Mouse (Mus musculus) urinary bladder, postnatal 10 days (tissue): Measurements from ENCODE around the gene Telo2.
"Not testable (repeated sequence)": the region's sequence is repeated elsewhere in the genome, so short reads cannot be mapped to it uniquely, and the experiment has no call there.

ENCODE experiments used
- DNase-seq: peaks from one replicate; pipeline ENCODE4 v3.0.0; 2022; ENCODE audit warnings: low spot score

Telo2 gene

DNA sequence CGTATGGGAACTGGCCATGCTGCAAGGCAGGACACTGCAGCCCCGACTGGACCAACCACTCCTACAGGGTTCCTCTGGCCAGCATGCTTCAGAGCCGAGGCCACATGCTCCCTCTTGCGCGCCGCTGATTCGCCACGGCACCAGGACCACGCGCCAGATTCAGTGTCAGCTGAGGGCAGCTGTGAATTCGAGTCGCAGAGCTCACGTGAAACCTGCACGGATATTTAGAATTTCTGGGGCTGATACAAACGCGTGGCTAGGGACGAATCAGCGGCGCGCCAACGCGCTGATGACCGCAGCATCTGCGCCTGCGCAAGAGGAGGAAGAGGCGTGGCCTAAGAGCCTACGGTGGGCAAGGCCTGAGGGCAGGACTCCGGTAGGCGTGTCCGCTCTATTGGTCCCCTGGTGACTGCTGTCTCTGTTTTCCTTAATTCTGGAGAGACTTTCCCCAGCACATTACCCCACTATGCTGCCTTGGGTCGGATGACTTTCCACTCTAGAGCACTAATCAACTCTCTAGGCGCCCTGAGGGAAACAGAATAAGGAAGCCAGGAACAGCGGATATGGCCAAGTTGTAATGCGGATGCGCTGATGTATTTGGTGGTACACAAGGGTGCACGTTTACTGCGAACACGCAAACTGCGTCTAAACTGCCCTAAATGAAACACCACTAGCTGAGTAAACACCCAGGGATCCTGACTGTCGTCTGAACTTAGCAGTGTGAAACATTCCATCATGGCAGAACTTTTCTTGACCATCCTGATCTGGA is at the start of gene Telo2:
Gene Telo2, minus strand, starts transcription at position 304 of the 769 bp plus-strand sequence.
- peak; percentile 78 for DNase-seq

GRCm38 (mm10) chr17:25164770-25165169 is 49.0 kb upstream of the Telo2 start:
- no peak for DNase-seq

- no peak for DNase-seq
These were observed 47.6 kb upstream of the Telo2 start for GRCm38 (mm10) chr17:25163387-25163786.

GRCm38 (mm10) chr17:25162161-25162560 is 46.4 kb upstream of the Telo2 start, which contains the start of gene Ccdc154:
Ccdc154 (plus strand) TSS chr17:25162461.
- no peak for DNase-seq

GRCm38 (mm10) chr17:25139960-25140359 is 24.2 kb upstream of the Telo2 start:
- DNase-seq: no peak

- DNase-seq: no peak
These were observed 23.0 kb upstream of the Telo2 start for GRCm38 (mm10) chr17:25138803-25139202.

DNA sequence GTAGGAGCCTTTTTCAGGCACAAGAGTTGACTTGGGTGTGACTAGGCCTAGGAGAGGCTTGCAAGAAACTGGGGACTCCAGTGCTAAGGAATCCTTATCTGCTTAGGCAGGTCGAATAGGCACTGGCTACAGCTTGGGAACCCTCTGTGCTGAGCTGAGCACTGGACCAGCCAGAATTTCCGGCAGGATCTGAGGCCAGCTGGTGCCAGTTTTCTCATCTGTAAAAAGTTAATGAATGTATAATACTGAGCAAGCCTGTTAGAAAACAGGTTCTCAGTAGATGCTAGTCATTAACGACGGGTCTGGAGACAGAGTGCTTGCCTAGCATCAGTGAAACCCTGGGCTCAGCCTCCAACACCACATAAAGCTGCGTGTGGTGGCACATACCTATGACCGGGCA is 19.9 kb upstream of the Telo2 start:
- no peak for DNase-seq

- DNase-seq: peak; percentile 79
These were observed 17.5 kb upstream of the Telo2 start, which contains the start of gene Clcn7 for GRCm38 (mm10) chr17:25133275-25133698. Clcn7 (plus strand) TSS chr17:25133391.

GRCm38 (mm10) chr17:25130060-25130459 is 14.3 kb upstream of the Telo2 start:
- DNase-seq: no peak

DNA sequence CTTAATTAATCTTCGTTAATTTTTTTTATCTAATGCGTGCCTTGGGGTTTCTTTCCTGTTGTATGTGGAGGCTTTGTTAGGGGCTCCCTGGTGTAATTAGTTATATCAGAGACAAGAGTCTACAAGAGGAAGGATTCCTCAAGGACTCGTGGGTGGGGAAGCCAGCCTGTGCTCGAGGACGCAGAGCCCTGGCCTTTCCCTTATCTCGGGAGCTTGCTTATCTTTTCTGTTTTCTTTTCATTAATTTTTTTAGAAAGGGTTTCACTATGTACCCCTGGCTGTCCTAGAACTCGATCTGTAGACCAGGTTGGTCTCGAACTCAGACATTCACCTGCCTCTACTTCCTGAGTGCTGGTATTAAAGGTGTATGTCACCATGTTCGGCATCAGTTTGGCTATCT is 11.9 kb upstream of the Telo2 start:
- DNase-seq: no peak

DNA sequence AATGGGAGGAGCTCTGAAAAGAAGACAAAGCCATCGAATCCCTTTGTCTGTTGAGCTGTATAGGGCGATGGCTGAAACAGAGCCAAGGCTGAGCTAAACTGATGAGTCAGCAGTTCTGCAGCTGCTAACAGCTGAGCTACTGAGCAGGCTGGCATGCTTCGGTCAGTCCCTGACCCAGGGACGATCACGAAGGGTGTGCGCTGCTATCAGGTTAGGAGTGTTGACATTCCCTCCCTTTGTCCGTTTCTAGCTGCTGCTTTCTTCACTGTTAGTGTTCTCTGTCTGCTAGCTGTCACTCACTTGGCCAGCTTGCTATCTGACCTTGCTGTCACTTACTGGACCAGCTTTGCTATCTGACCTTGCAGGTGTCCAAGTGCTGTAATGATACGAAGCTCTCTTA is 11.3 kb upstream of the Telo2 start:
- no peak for DNase-seq

GRCm38 (mm10) chr17:25125442-25126060 is 9.8 kb upstream of the Telo2 start:
- DNase-seq: not testable (repeated sequence)

GRCm38 (mm10) chr17:25123979-25124378 is 8.2 kb upstream of the Telo2 start:
- no peak for DNase-seq

GRCm38 (mm10) chr17:25120406-25120805 is 4.6 kb upstream of the Telo2 start, which contains the start of gene Ptx4:
Ptx4 (plus strand) TSS chr17:25120760.
- DNase-seq: no peak

DNA sequence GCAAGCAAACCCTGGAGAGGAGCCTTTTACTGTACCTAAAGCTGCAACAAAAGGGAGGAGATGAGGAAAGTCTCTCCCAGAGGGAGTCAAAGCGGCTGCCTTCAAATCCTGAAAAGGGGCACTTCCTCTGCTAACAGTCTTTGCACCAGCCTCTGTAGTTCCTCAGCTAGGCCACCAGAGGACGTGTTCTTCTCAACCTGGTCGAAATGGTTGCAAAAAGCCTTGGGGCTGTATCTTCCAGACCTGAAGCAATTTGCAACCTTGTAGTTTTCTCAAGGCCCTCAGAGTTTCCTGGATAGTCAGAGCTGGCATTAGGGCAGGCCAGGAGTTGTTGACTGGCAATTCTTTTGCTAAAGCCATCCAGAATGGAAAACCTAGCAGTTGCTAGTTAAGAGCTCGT is 1.5 kb upstream of the Telo2 start:
- no peak for DNase-seq

DNA sequence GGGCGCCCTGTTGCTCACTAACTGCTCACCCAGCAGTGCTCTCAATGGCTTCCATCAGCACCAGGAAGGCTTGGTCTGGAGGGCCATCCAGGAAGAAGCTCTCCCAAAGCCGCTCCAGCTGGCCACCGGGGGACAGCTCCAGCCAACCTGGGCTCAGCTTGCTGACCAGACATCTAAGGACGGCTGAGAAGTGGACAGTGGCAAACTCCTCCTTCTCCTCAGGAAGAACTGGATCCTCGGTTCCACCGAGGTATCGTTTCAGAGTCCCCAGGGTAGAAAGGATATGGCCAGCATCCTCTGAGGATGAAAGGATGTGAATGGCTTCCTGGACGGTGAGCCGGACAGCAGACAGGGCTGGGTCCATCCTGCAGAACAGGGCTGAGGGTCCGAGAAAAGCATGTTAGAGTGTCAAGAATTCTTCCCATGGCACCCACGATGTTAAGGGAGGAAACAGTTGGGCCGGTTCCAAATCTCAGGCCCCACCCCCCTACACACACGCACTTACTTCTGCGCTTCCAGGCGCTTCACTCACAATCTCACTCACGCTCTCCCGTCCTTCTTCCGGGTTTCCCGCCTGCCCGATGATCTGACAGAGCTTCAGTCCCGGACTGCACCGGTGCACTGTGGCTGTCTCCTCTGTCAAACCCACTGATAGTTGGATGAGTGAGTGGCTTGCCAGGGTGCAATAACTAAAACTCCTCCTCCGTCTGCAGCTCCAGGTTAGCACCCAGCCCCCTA is 690 bp downstream of the Telo2 start:
- DNase-seq: no peak

DNA sequence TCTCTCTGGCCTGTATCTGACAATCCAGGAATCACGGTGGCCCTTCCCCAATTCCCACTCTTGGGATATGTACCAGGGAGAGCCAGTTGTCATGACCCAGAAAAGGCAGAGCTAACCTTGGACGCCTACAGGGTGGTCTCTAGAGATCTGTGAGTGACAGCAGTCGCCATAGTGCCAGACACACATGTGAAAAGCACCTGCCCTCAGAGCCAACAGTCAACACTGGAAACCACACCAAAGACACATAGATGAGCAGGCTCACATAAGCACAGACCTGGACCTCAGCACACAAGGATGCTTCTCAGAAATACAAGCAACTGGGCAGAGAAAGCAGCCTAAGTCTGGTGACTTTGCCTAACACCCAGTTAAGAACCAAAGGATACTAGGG is 3.4 kb downstream of the Telo2 start:
- DNase-seq: no peak

DNA sequence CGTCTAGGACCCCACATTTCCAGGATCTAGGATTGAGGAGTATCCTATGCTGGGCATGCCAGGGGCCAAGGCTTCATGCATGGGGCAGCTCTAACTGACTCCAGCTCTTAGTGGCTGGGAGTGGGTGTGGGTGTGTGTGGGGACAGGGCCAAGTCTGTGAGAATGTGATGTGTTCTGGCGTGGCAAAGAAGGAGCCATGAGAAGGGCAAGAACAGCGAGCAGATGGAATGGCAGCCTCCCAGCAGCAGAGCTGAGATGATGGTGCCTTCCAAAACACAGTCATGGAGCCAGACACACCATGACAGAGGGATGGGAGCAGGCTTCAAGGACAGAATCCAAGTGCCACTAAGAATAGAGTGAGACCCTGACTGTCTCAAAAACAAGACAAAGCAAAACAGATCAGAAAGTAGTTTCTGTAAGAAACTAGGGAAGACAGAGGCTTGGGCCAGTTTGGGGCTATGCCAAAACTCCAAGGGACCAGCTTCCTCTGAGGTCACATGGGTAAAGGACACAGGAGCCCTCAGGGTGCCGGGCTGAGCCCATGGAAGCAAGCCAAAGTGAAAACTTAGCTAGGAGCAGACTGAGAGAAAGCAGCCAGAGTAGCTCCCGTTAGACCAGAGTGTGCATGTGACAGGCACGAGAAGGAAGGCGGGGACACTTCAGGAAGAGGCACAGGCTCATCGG is 3.9 kb downstream of the Telo2 start:
- no peak for DNase-seq

GRCm38 (mm10) chr17:25111220-25111619 is 4.5 kb downstream of the Telo2 start:
- DNase-seq: no peak

GRCm38 (mm10) chr17:25110590-25110989 is 5.2 kb downstream of the Telo2 start:
- DNase-seq: no peak

DNA sequence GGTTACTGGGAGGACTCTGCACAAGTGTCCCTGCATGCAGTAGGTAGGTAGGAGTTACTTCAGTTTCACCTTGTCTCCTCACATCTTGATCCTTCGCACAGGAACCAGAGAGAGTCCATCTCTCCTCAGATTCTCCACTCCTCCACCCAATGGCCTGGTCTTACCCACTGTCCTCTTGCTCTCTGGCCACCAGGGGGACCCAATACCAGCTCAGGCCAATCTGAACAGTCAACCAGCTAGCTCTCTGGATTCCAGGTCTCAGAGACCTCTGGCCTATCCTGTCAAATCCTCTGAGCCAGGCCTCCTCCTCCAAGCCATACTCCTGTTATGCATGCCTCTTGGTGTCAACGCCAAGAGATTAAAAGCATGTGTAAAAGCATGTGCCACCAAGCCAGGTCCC is 6.2 kb downstream of the Telo2 start:
- DNase-seq: no peak

DNA sequence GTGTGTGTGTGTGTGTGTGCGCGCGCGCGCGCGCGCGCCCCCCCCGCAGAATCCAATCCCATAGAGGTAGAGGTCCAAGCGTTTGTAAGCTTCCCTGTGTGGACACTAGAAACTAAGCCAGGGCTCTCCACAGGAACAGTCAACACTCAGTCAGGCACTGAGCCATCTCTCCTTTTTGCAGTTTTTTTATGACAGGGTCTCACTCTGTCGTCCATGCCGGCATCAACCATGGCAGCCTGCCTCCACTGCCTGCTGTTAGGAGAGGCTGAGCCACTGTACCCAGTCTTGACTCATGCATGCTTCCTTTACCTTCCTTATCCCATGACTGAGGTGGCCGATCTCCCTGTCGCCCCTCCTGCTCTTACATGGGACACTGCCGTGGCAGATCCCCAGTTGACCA is 8.0 kb downstream of the Telo2 start:
- DNase-seq: no peak
